Mouse (Mus musculus): ENCODE data around the gene Ncor2. TPM values are rescaled to one million over a fixed set of nuclear protein-coding genes. Genes with fewer than 3 reads are reported as not detected.

Ncor2 gene
- polyA plus RNA-seq, 1 experiment from 2014 or later, result 23.6 TPM

DNA sequence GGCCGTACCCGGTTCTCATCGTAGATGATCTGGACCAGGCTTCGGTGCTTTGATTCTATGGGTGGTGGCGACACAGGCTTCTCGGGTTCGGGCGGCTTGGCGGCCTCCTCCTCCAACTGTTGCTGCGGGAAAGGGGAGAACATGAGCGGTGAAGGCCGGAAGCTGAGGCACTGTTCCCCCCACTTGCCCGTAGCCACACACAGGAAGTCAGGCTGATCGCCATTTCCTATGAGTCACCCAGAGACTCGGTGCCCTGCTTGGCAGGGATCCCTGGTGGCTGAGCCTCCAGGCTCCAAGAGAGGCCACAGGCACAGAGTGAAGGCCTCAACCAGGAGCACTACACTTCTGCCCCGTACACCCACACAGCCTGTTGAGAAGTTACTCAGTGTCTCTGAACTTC lies 72.8 kb downstream of the Ncor2 start:
- no peak overlapping the region for H3K4me2 ChIP-seq (ENCODE audit: low read depth, severe bottlenecking)
- peaks cover 42% of the 10 kb centered on the region for H3K36me3 ChIP-seq (ENCODE audit: control insufficient read depth, insufficient read depth, low read length)
- H3K9ac ChIP-seq (ENCODE audit: low read length), result no peak overlapping the region
- ATAC-seq (ENCODE audit: insufficient number of reproducible peaks, low FRiP score, low TSS enrichment, low read depth) (no peak), DNase-seq (ENCODE audit: low spot score) (no peak)
- peaks cover 6% of the 10 kb centered on the region; the same call in 1 of the 2 replicates for H3K9me3 ChIP-seq (ENCODE audit: control insufficient read depth, low read length)
- H3K4me3 ChIP-seq (ENCODE audit: low read depth, low read length), result no peak overlapping the region
- H3K4me1 ChIP-seq (ENCODE audit: control insufficient read depth, insufficient read depth, low read length), result peaks cover 26% of the 10 kb centered on the region
- H3K27ac ChIP-seq (replicated peaks; ENCODE audit: low read depth, low read length), result no peak overlapping the region
- H3K27me3 ChIP-seq (ENCODE audit: control insufficient read depth, insufficient read depth, low read length), result no peaks in the 10 kb centered on the region
- WGBS, result 95% methylated on average over 16 of the region's 16 CpGs

DNA sequence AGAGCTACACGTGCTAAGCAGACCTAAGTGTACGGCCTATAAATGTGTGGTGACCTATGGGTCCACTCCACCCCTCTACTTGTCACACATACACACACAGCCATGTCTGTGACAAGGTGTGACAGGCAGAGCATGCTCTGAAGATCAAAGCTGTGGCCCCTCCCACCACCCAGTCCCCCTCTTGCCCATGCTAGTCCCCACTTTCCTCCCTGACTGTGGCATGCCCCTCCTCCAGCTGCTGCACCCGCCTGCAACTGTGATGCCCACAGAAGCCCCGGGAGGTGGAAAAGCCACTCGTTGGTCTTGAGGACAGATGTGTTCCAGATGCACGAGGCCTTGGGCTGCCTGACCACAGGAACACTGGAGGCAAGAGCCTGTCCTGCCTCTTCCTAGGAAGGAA lies 74.2 kb downstream of the Ncor2 start:
- peaks cover 13% of the 10 kb centered on the region; the same call in 1 of the 2 replicates for H3K4me1 ChIP-seq (ENCODE audit: control insufficient read depth, insufficient read depth, low read length)
- peaks cover 6% of the 10 kb centered on the region; the same call in 1 of the 2 replicates for H3K9me3 ChIP-seq (ENCODE audit: control insufficient read depth, low read length)
- H3K4me2 ChIP-seq (ENCODE audit: low read depth, severe bottlenecking), result no peak overlapping the region
- peaks cover 39% of the 10 kb centered on the region for H3K36me3 ChIP-seq (ENCODE audit: control insufficient read depth, insufficient read depth, low read length)
- H3K27ac ChIP-seq (replicated peaks; ENCODE audit: low read depth, low read length), result no peak overlapping the region
- 48% methylated on average over 6 of the region's 6 CpGs for WGBS
- no peak overlapping the region for H3K4me3 ChIP-seq (ENCODE audit: low read depth, low read length)
- H3K27me3 ChIP-seq (ENCODE audit: control insufficient read depth, insufficient read depth, low read length), result no peaks in the 10 kb centered on the region
- no peak overlapping the region for H3K9ac ChIP-seq (ENCODE audit: low read length)
- ATAC-seq (ENCODE audit: insufficient number of reproducible peaks, low FRiP score, low TSS enrichment, low read depth) (no peak), DNase-seq (ENCODE audit: low spot score) (no peak)

DNA sequence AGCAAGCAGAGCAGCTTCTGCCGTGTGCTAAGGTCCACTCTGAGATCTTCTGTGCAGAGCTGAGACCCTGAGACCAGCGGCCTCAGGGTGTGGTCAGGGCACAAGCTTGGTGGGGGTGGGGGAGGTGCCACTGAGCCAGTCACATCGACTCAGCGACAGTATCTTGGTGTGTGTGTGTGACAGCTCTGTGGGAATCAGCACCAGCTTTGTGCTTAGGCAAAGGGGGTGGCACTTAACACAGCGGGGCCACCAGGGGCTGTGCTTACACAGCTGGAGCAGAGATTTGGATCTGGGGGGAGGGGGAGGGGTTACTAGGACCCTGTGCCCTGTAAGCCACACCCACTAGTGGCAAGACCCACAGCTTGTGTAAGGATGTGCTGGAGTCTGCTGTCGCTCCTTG lies 75.6 kb downstream of the Ncor2 start:
- Histone ChIP-seq H3K27ac (replicated peaks; ENCODE audit: low read depth, low read length) (no peak overlapping the region), H3K4me3 (ENCODE audit: low read depth, low read length) (no peak overlapping the region), H3K4me1 (ENCODE audit: control insufficient read depth, insufficient read depth, low read length) (peaks cover 11% of the 10 kb centered on the region; the same call in 1 of the 2 replicates), H3K36me3 (ENCODE audit: control insufficient read depth, insufficient read depth, low read length) (peaks cover 31% of the 10 kb centered on the region), H3K9me3 (ENCODE audit: control insufficient read depth, low read length) (peaks cover 6% of the 10 kb centered on the region; the same call in 1 of the 2 replicates), H3K27me3 (ENCODE audit: control insufficient read depth, insufficient read depth, low read length) (no peaks in the 10 kb centered on the region), H3K4me2 (ENCODE audit: low read depth, severe bottlenecking) (no peak overlapping the region), H3K9ac (ENCODE audit: low read length) (no peak overlapping the region)
- ATAC-seq (ENCODE audit: insufficient number of reproducible peaks, low FRiP score, low TSS enrichment, low read depth) (no peak), DNase-seq (ENCODE audit: low spot score) (no peak)
- WGBS, result 54% methylated on average over 6 of the region's 6 CpGs

DNA sequence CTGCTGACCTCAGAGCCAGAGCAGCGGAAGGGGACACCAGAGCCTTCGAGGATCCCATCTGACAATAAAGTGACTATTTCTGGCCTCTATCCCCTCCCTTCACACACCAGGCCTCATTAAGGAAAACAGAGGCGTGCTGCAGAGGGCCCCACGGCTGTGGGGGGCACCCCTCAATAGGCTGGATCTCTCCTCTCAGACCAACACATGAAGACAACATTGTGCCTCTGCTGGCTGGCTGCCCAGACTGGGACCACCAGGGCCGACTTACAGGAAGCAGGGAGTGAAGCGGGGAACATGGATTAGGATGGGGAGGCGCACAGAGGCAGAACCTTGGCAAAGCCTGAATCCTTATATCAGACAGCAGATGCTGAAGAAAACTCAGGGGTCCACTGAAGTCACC lies 76.1 kb downstream of the Ncor2 start:
- DNase-seq (ENCODE audit: low spot score) (no peak), ATAC-seq (ENCODE audit: insufficient number of reproducible peaks, low FRiP score, low TSS enrichment, low read depth) (no peak)
- Histone ChIP-seq H3K27ac (replicated peaks; ENCODE audit: low read depth, low read length) (no peak overlapping the region), H3K4me2 (ENCODE audit: low read depth, severe bottlenecking) (no peak overlapping the region), H3K36me3 (ENCODE audit: control insufficient read depth, insufficient read depth, low read length) (peaks cover 28% of the 10 kb centered on the region), H3K4me3 (ENCODE audit: low read depth, low read length) (no peak overlapping the region), H3K9ac (ENCODE audit: low read length) (no peak overlapping the region), H3K9me3 (ENCODE audit: control insufficient read depth, low read length) (peaks cover 6% of the 10 kb centered on the region; the same call in 1 of the 2 replicates), H3K4me1 (ENCODE audit: control insufficient read depth, insufficient read depth, low read length) (peaks cover 11% of the 10 kb centered on the region; the same call in 1 of the 2 replicates), H3K27me3 (ENCODE audit: control insufficient read depth, insufficient read depth, low read length) (no peaks in the 10 kb centered on the region)
- 82% methylated on average over 7 of the region's 7 CpGs for WGBS

DNA sequence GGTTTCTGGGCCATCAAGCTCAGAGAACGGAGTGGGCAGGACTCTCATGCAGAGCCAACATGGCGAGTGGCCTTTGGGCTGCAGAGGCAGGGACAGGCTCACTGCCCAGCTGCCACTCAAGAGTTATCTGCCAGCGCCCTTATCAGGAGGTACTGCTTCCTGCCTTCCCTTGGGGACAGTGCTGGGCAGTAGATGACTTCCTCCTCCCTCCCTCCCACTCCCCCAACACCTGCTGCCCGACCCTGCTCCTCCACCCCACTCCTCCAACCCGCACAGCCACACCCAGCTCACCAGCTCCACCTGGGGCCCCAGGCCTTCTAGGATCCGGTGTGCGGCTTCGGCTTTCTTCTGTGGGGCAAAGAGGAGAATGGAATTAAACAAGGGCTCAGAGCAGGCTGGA lies 76.7 kb downstream of the Ncor2 start:
- no peaks in the 10 kb centered on the region for H3K27me3 ChIP-seq (ENCODE audit: control insufficient read depth, insufficient read depth, low read length)
- no peak overlapping the region for H3K9ac ChIP-seq (ENCODE audit: low read length)
- H3K27ac ChIP-seq (replicated peaks; ENCODE audit: low read depth, low read length), result no peak overlapping the region
- WGBS, result 89% methylated on average over 8 of the region's 8 CpGs
- peaks cover 11% of the 10 kb centered on the region; the same call in 1 of the 2 replicates for H3K4me1 ChIP-seq (ENCODE audit: control insufficient read depth, insufficient read depth, low read length)
- H3K4me3 ChIP-seq (ENCODE audit: low read depth, low read length), result no peak overlapping the region
- H3K4me2 ChIP-seq (ENCODE audit: low read depth, severe bottlenecking), result no peak overlapping the region
- DNase-seq (ENCODE audit: low spot score), result no peak
- no peak for ATAC-seq (ENCODE audit: insufficient number of reproducible peaks, low FRiP score, low TSS enrichment, low read depth)
- H3K9me3 ChIP-seq (ENCODE audit: control insufficient read depth, low read length), result peaks cover 6% of the 10 kb centered on the region; the same call in 1 of the 2 replicates
- peaks cover 27% of the 10 kb centered on the region for H3K36me3 ChIP-seq (ENCODE audit: control insufficient read depth, insufficient read depth, low read length)

DNA sequence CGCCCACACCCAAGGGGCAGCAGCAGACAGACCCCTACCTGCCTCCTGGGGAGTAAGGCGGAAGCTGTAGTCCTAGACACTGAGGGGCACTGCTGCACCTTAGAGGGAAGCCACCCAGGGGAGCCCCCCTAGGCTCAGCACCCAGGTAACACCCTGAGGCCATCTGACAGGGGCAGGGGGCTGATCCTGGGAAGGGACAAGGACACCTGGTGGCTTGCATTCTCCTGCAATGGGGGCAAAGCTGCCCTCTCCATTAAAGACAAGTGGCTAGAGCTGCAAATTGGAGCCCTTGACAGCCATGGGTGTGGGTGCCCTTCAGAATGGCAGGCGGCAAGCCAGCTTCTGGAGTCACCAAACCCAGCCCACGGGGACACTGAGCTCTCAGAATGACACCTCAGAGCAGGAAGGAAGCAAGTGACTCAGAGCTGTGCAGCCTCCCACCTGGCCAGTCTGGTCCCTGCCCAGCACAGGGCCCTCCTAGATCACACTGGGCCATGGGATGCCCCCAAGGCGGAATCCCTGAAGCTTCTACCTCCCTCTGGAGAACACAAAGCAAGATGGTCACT lies 79.2 kb downstream of the Ncor2 start:
- no peaks in the 10 kb centered on the region for H3K27me3 ChIP-seq (ENCODE audit: control insufficient read depth, insufficient read depth, low read length)
- peaks cover 22% of the 10 kb centered on the region for H3K36me3 ChIP-seq (ENCODE audit: control insufficient read depth, insufficient read depth, low read length)
- H3K9me3 ChIP-seq (ENCODE audit: control insufficient read depth, low read length), result peaks cover 6% of the 10 kb centered on the region; the same call in 1 of the 2 replicates
- H3K9ac ChIP-seq (ENCODE audit: low read length), result no peak overlapping the region
- no peak for ATAC-seq (ENCODE audit: insufficient number of reproducible peaks, low FRiP score, low TSS enrichment, low read depth)
- H3K4me1 ChIP-seq (ENCODE audit: control insufficient read depth, insufficient read depth, low read length), result peaks cover 11% of the 10 kb centered on the region
- DNase-seq (ENCODE audit: low spot score), result no peak
- H3K4me2 ChIP-seq (ENCODE audit: low read depth, severe bottlenecking), result no peak overlapping the region
- H3K27ac ChIP-seq (replicated peaks; ENCODE audit: low read depth, low read length), result no peak overlapping the region
- H3K4me3 ChIP-seq (ENCODE audit: low read depth, low read length), result no peak overlapping the region
- 90% methylated on average over 5 of the region's 5 CpGs for WGBS

DNA sequence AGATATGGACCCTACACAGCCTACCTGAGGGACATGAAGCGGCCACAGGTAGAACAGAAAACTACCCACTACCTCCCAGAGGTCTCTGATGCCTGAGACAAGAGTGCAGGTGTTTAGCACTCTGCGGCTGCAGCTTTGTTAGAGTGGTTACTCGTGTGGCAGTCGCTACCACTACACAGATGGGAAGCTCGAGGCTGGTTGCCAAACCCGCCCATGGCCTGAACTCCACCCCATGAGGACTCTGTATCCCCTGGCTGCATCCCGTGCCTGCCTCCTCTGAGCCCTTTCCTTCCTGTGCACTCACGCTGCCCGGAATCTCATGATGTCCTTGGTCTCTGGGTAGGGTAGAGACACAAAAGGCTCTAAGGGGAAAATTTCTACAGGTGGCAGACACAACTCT lies 80.3 kb downstream of the Ncor2 start:
- Histone ChIP-seq H3K9me3 (ENCODE audit: control insufficient read depth, low read length) (peaks cover 6% of the 10 kb centered on the region; the same call in 1 of the 2 replicates), H3K9ac (ENCODE audit: low read length) (no peak overlapping the region), H3K36me3 (ENCODE audit: control insufficient read depth, insufficient read depth, low read length) (peaks cover 17% of the 10 kb centered on the region), H3K4me2 (ENCODE audit: low read depth, severe bottlenecking) (no peak overlapping the region), H3K27me3 (ENCODE audit: control insufficient read depth, insufficient read depth, low read length) (no peaks in the 10 kb centered on the region), H3K4me1 (ENCODE audit: control insufficient read depth, insufficient read depth, low read length) (peaks cover 11% of the 10 kb centered on the region), H3K4me3 (ENCODE audit: low read depth, low read length) (no peak overlapping the region), H3K27ac (replicated peaks; ENCODE audit: low read depth, low read length) (no peak overlapping the region)
- ATAC-seq (ENCODE audit: insufficient number of reproducible peaks, low FRiP score, low TSS enrichment, low read depth) (no peak), DNase-seq (ENCODE audit: low spot score) (no peak)
- WGBS, result 89% methylated on average over 9 of the region's 9 CpGs

DNA sequence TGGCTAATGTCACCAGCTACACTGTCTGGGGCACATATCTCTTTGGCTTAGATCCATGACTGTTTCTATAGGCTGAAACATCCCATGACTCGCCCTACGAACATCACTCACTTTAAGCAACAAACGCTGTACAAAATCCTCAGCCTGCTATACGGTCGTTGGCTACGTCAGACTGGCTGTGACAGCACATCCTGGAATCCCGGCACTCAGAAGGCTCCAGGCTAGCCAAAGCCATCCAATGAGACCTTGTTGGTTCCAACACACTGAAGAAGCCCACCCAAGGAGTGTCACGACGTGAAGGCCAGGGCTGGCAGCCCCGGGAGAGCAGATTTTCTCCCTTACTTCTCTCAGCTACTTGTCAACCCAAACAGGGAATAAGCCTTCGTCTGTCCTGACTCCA lies 82.7 kb downstream of the Ncor2 start:
- Histone ChIP-seq H3K9me3 (ENCODE audit: control insufficient read depth, low read length) (peaks cover under 1% of the 10 kb centered on the region; the same call in 1 of the 2 replicates), H3K9ac (ENCODE audit: low read length) (no peak overlapping the region), H3K4me2 (ENCODE audit: low read depth, severe bottlenecking) (no peak overlapping the region), H3K27ac (replicated peaks; ENCODE audit: low read depth, low read length) (no peak overlapping the region), H3K4me1 (ENCODE audit: control insufficient read depth, insufficient read depth, low read length) (peaks cover 3% of the 10 kb centered on the region), H3K4me3 (ENCODE audit: low read depth, low read length) (no peak overlapping the region), H3K36me3 (ENCODE audit: control insufficient read depth, insufficient read depth, low read length) (peaks cover 10% of the 10 kb centered on the region; the same call in 1 of the 2 replicates), H3K27me3 (ENCODE audit: control insufficient read depth, insufficient read depth, low read length) (no peaks in the 10 kb centered on the region)
- WGBS, result 88% methylated on average over 11 of the region's 11 CpGs
- ATAC-seq (ENCODE audit: insufficient number of reproducible peaks, low FRiP score, low TSS enrichment, low read depth) (no peak), DNase-seq (ENCODE audit: low spot score) (no peak)
